Mouse (Mus musculus) midbrain, embryonic 14.5 days (tissue): Measurements from ENCODE around the gene Mtrf1. TPM values are rescaled to one million over a fixed set of nuclear protein-coding genes. Genes with fewer than 3 reads are reported as not detected.

Source experiments
- ATAC-seq: fragments of 200-750 bp; cut with Nextera tagmentation; 2 replicates; pipeline ENCODE4 v1.8.0; 2017; ENCODE audit warnings: moderate number of reproducible peaks, moderate library complexity; ENCODE audit not compliant: low FRiP score, low TSS enrichment
- DNase-seq: peaks from one replicate; pipeline ENCODE4 v3.0.0-alpha.2; 2015
- H3K27ac ChIP-seq: fragments of 300-500 bp; sonication (generic); replicated peaks from 2 replicates; pipeline ENCODE4 v1.5.1; 2014; ENCODE audit warnings: mild to moderate bottlenecking, low read depth, low read length, moderate library complexity
- H3K27me3 ChIP-seq: fragments of 300-500 bp; sonication (generic); 2 replicates; pipeline ENCODE4 v1.6.1; 2014; ENCODE audit warnings: low read length, control low read depth, mixed read lengths; ENCODE audit not compliant: control insufficient read depth, insufficient read depth
- H3K36me3 ChIP-seq: fragments of 300-500 bp; sonication (generic); 2 replicates; pipeline ENCODE4 v1.6.1; 2014; ENCODE audit warnings: low read length, control low read depth; ENCODE audit not compliant: control insufficient read depth, insufficient read depth
- H3K4me1 ChIP-seq: fragments of 300-500 bp; sonication (generic); 2 replicates; pipeline ENCODE4 v1.6.1; 2014; ENCODE audit warnings: mild to moderate bottlenecking, antibody characterized with exemption, low read length, control low read depth; ENCODE audit not compliant: control insufficient read depth, insufficient read depth
- H3K4me2 ChIP-seq: fragments of 300-500 bp; sonication (generic); 2 replicates; pipeline ENCODE4 v1.6.1; 2014; ENCODE audit warnings: mild to moderate bottlenecking, low read length, moderate library complexity
- H3K4me3 ChIP-seq: fragments of 300-500 bp; sonication (generic); replicated peaks from 2 replicates; pipeline ENCODE4 v1.5.1; 2014; ENCODE audit warnings: low read depth, low read length
- H3K9ac ChIP-seq: fragments of 300-500 bp; sonication (generic); replicated peaks from 2 replicates; pipeline ENCODE4 v1.6.1; 2014; ENCODE audit warnings: mild to moderate bottlenecking, low read length, moderate library complexity
- H3K9me3 ChIP-seq: fragments of 300-500 bp; sonication (generic); 2 replicates; pipeline ENCODE4 v1.6.1; 2016; ENCODE audit warnings: low read length, control low read depth, mixed read lengths; ENCODE audit not compliant: control insufficient read depth
- WGBS: fragments of 180-500 bp; shearing (Covaris S2); extraction: QIAGEN DNeasy Blood & Tissue Kit; methylation state at CpG from one replicate; pipeline ENCODE4 v1.1.7; 2014; 5-methylcytosine and 5-hydroxymethylcytosine counted together
- polyA plus RNA-seq: library from polyadenylated mRNA; unstranded; fragments of >200 nt; fragmentation: Nextera tagmentation; extraction: Ambion mirVana; gene quantifications from 2 replicates; pipeline ENCODE4 v1.2.1, GENCODE M21; 2014

Mtrf1 gene
- polyA plus RNA-seq, 1 experiment from 2014 or later = 12.7 TPM

DNA sequence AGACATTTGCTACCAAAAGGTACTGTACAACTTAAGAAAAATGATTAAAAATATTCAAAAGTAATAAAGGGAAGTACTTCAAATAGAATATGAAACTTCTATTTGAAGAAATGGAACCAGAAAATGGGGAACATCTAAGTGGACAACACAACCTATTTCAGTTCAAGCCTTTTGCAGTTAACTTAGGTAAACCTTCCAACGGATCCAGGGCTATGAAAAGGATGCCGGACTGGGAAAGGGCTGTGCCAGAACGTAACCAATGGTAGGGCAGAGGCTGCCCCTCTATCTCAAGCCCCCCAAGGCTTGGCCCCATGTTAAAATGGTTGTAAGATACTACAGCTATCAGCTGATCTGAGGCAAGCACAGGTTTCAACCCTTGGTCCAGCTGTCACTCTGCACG is 63.4 kb downstream of the Mtrf1 start:
- Histone ChIP-seq H3K4me3 (no peak overlapping the region), H3K27me3 (no peaks in the 10 kb centered on the region), H3K27ac (no peak overlapping the region), H3K36me3 (peaks cover 47% of the 10 kb centered on the region), H3K4me1 (no peaks in the 10 kb centered on the region), H3K9me3 (no peaks in the 10 kb centered on the region), H3K4me2 (no peak overlapping the region), H3K9ac (no peak overlapping the region)
- no peak for ATAC-seq
- WGBS = 94% methylated on average over 4 of the region's 4 CpGs
- DNase-seq = no peak

GRCm38 (mm10) chr14:79465623-79466022 is 68.1 kb downstream of the Mtrf1 start:
- WGBS = 97% methylated on average over 1 of the region's 1 CpGs
- Histone ChIP-seq H3K4me2 (no peak overlapping the region), H3K27ac (no peak overlapping the region), H3K9ac (no peak overlapping the region), H3K4me3 (no peak overlapping the region), H3K9me3 (no peaks in the 10 kb centered on the region), H3K4me1 (no peaks in the 10 kb centered on the region), H3K36me3 (peaks cover 82% of the 10 kb centered on the region), H3K27me3 (no peaks in the 10 kb centered on the region)
- ATAC-seq (no peak), DNase-seq (no peak)

GRCm38 (mm10) chr14:79467621-79468020 is 70.0 kb downstream of the Mtrf1 start:
- ATAC-seq (no peak), DNase-seq (peak; percentile 85)
- H3K4me2 ChIP-seq = no peak overlapping the region
- 27% methylated on average over 3 of the region's 3 CpGs for WGBS
- H3K9ac ChIP-seq = no peak overlapping the region
- no peak overlapping the region for H3K4me3 ChIP-seq
- no peaks in the 10 kb centered on the region for H3K27me3 ChIP-seq
- no peak overlapping the region for H3K27ac ChIP-seq
- H3K4me1 ChIP-seq = no peaks in the 10 kb centered on the region
- no peaks in the 10 kb centered on the region for H3K9me3 ChIP-seq
- H3K36me3 ChIP-seq = peaks cover 85% of the 10 kb centered on the region

Other genes starting within 250 kb of the Mtrf1 start
- gene Zfp957, start 150.4 kb upstream of the Mtrf1 start, polyA plus RNA-seq = not detected in 2 replicates
- gene Rgcc, start 96.1 kb upstream of the Mtrf1 start, polyA plus RNA-seq = 19.9 and 25.0 TPM in 2 replicates
- gene Naa16, start 7.0 kb upstream of the Mtrf1 start, polyA plus RNA-seq = 18.4 and 25.2 TPM in 2 replicates
- 21.8 and 29.8 TPM in 2 replicates for gene Kbtbd7, start 28.7 kb downstream of the Mtrf1 start, polyA plus RNA-seq
- 1.2 and 2.3 TPM in 2 replicates for gene Kbtbd6, start 54.1 kb downstream of the Mtrf1 start, polyA plus RNA-seq
- 2.7 and 3.7 TPM in 2 replicates for gene Elf1, start 83.4 kb downstream of the Mtrf1 start, polyA plus RNA-seq
- gene Wbp4, start 83.7 kb downstream of the Mtrf1 start, polyA plus RNA-seq = 44.8 and 52.6 TPM in 2 replicates
- gene Sugt1, start 189.9 kb downstream of the Mtrf1 start, polyA plus RNA-seq = 120 and 128 TPM in 2 replicates